Mouse (Mus musculus) frontal cortex, adult 2 months (tissue): ENCODE measurements around the gene Calm4. TPM values are rescaled to one million over a fixed set of nuclear protein-coding genes. Genes with fewer than 3 reads are reported as not detected.
"Not testable (repeated sequence)": the region's sequence is repeated elsewhere in the genome, so short reads cannot be mapped to it uniquely, and the experiment has no call there.

ENCODE experiments used
- DNase-seq, 2 experiments: peaks; one replicate each; pipeline ENCODE4 v3.0.0; 2022; ENCODE audit warnings: low spot score in 1 of 2; ENCODE audit errors: extremely low spot score in 1 of 2
- polyA plus RNA-seq: library from polyadenylated mRNA; depleted of rRNA; stranded (reverse); fragments of >200 nt; gene quantifications from 2 replicates; pipeline ENCODE4 v1.2.3, GENCODE M21; 2012; rRNA removed

Gene Calm4
- not detected in 2 replicates for polyA plus RNA-seq

- DNase-seq, result not testable (repeated sequence)
These were observed at the start of gene Calm4 for GRCm38 (mm10) chr13:3837312-3837807. Calm4 (plus strand) TSS chr13:3837757.

DNA sequence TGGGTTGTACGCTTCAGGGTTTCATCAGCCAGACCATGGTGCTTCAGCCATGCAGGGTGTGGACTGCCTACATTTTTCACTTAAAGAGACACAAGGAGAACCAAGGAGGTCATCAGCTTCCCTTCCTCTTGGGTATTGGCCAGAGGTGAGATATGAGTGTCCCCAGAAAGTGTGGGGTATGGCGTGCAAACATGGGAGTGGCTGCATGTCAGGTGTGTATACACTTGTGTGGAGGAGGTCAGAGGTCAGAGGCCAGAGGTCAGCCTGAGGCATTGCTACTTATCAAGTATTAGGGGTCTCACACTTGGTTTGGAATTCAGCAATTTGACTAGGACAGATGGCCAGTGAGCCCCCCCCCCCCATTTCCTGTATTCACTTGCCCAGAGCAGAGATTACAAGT lies 49.0 kb upstream of the Calm4 start:
- no peak for DNase-seq

DNA sequence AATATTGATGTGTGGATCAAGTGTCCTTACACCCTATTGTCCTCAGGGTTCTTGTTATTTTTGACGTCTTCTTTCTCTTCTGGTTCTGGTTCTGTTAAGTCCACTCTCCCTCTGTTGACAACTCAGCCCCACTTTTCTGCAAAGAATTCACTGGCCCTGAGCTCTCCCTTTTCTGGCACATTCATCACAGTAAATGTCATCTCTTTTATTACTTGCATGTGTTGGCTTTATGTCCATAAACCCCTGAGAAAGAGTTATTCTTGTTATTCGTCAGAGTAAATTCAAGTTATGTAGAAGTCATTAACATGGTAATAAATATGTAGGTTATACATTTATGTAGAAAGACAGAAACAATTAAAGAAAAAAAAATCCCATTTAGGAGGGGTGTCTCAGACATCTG lies 48.0 kb upstream of the Calm4 start:
- DNase-seq, result no peak

GRCm38 (mm10) chr13:3796649-3797048 lies 40.9 kb upstream of the Calm4 start:
- DNase-seq, result no peak

- DNase-seq, result no peak
These were observed 38.8 kb upstream of the Calm4 start for GRCm38 (mm10) chr13:3798751-3799150.

DNA sequence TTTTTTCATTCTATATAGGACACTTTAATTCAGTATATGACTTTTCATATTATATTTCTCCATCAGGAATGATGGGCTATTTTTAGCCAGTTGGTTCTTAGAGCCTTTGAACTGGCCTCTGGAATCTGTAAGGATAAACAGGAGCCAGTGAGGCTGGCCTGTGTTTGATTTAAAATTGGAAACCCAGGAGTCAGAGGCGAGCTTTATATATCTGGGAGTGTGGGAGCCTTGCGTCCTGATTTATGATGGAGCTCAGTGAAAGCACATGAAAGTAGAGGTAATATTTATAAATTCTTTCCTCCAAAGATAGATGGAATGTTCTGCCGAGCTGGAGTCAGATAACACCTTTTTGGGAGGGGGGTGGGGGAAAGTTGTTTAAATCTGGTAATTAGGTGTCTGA lies 38.2 kb upstream of the Calm4 start:
- DNase-seq, result no peak

- DNase-seq, result no peak
These were observed 33.4 kb upstream of the Calm4 start, which contains the start of gene Calml3 for GRCm38 (mm10) chr13:3804186-3804585. Calml3 (minus strand) TSS chr13:3804316.

DNA sequence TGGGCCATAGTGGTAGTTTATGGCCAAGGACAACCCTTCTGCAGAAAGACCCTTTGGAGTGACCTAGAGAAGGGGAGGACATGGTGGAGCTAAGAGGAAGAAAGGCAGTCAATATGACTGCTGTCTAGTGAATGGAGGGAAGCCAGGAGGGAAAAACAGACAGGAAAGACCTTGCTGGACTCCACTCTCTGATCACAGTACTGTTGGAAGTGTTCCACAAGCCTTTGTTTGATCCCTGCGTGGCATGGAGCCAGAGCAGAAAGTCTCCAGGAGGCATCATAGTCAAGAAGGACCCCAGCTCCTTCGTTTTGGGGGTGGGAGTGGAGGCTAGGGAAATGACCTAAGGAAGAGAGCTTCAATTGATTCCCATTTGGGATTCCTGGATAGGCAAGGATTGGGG lies 32.4 kb upstream of the Calm4 start:
- no peak for DNase-seq

DNA sequence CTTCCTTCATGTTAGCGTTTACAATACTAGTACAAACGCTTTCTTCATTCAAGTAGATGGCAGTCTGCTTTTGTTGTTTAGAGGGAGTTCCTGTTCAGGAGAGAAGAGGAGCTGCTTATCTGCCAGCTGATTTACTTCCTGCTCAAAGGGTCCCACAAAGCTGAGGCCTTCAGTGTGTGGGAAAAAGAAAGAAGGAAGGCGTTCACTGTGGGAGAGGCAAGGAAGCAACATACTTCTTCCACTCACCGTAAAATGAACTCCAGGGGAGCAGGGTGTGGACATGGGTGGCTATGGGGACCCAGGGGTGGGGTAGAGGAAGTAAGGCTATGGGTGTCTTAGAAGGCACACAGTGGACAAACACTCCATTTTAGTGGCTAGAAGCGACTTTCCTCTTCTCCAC lies 31.9 kb upstream of the Calm4 start:
- no peak for DNase-seq

DNA sequence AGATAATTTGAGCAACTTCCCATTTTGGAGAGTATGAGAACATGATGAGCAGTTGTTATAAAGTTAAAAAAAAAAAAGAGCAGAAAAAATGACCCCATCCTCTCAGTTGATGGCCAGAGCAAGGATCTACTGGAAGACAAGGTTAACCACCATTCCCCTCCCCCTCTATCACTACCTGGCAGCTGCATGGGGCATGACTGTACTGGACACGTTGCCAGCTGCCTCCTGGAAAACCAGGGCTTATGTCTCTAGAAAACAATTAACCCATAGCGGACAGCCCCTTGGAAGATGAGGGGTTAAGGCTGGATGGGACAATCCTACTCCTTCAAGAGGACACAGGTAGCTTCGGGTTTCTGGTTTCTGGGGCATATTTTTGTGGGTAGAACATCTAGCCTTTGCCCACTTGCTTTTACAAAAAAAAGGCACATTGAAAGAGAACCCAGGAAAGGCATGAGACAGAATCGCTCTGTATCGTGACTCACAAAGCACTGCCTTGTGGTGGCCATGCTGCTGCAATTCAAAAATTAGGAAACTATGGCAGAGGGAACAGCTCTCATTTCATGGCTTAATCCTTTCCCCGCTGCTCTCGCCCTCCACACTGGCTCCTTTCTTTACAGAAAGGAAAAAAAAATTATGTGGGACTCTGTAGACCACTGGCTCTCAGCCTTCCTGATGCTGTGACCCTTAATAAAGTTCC lies 30.3 kb upstream of the Calm4 start:
- DNase-seq, result no peak

DNA sequence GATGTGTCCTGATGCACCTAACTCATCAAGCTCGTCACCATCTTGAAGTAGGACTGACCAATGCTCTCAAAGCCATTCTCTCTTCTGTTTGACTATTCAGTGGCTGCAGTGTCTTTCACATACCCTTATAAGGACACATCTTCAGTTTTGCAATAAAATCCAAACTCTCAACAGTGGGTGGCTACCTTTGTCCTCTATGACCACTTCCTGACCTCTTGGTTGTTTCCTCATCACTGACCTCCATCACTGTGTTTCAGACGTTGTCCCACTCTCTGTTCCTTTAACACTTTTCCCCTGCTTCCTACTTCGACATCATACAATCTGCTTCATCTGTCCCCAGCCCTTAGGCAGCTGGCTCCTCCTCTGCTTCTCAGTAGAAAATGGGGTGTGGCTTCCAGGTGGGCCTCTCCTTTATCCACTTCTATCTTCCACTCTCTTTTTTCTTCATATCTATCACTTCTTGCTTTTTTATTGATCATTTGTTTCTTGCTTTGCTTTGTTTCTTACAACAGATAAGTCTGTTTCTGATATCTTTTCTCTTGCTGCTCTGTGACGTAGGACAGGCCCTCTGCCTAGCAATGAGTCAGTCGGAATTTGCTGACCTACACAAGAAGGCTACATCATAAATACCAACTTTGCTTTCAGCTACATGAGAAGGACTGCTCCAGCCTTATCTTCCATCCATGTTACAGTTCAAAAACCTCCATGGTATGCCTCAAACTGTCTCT lies 19.4 kb upstream of the Calm4 start:
- DNase-seq, result no peak

DNA sequence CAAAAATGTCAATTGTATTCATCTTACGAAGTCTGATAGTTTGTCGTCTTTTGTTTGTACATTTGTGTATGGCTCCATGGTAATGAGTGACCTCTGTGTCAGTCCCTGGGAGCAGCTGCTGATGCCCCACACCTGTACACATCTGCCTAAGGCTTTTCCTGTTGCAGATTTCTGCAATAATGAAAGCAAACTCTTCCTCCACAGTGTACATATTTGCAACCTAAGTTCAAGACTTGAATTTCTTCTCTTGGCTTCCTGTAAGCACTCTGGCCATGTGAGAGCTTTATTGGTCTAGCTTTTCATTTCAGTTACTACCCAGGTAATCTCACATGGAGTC lies 18.8 kb upstream of the Calm4 start:
- DNase-seq, result no peak

DNA sequence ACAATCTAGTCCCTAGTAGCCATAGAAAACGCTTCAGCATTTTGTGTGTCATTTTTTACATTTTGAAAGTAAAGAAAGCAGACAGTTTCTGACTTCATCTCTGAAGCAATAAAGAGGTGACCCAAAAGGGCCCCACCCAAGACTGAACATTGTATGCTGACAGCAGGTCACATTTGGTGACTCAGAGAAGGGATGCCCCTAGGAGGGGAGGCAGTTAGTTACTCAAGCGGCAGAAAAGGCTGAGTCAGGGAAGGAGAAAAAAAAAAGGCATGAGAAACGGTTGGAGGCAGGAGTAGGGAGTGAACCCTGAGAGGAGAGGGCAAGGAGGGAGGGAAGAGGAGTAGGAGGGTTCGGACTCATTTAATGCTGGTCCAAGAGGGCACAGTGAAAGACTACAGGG lies 15.5 kb upstream of the Calm4 start:
- no peak for DNase-seq

DNA sequence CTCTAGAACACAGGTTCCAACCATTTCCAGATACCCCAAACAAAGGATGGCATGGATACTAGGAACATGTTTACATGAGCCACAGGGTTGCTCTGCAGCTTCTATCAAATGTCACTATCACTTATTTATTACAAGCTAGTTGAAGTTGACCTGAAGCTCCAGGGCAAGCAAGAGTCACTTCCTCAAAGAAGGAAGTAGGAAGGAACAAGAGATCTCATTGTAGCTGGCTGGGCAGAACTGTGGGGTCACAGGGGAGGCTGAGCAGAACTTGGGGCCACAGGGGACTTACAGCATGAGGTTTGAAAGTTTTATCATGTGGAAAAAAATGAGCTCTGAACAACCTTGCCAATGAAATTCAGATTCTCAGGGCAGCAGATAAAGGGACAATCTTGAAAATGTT lies 11.8 kb upstream of the Calm4 start:
- no peak for DNase-seq

- no peak for DNase-seq
These were observed 6.0 kb upstream of the Calm4 start for GRCm38 (mm10) chr13:3831546-3831945.

- DNase-seq, result no peak
These were observed 5.6 kb upstream of the Calm4 start for GRCm38 (mm10) chr13:3831994-3832393.

DNA sequence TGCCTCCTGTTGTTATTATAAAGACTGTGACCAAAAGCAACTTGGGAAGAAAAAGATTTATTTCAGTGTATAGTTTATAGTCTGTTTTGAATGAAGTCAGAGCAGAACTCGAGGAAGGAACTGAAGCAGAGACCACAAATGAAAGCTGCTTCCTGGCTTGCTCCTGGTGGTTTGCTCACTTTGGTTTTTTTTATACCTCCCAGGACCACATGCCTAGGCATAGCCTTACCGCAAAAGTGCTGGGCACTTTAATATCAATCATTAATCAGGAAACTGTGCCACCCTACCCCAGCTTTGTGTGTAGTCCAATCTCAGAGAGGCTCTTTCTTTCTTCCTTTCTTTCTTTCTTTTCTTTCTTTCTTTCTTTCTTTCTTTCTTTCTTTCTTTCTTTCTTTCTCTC lies 5.1 kb upstream of the Calm4 start:
- no peak for DNase-seq

DNA sequence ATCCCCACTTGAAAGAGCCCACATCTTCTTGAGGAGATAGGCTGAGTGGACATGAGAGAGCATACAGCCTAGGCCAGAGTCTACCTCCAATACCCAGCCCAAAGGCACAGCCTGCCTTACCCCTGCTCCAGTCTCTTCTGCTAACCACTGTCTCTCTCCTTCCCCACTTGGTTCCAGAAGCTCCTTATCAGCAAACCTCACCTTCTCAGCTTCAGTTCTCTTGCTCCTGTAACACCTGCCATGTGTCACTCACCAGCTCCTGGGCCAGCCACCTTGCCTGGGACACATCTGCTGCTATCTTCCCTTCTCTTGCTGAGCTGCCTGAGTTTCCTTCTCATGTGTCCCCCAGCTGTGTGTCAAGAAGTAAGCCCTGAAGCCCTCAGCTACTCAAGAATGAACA lies 3.9 kb upstream of the Calm4 start:
- not testable (repeated sequence) for DNase-seq

DNA sequence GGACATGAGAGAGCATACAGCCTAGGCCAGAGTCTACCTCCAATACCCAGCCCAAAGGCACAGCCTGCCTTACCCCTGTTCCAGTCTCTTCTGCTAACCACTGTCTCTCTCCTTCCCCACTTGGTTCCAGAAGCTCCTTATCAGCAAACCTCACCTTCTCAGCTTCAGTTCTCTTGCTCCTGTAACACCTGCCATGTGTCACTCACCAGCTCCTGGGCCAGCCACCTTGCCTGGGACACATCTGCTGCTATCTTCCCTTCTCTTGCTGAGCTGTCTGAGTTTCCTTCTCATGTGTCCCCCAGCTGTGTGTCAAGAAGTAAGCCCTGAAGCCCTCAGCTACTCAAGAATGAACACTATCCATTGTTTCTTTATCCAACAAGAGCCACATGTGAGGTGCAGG lies 3.1 kb downstream of the Calm4 start:
- DNase-seq, result not testable (repeated sequence)

GRCm38 (mm10) chr13:3850330-3850729 lies 12.8 kb downstream of the Calm4 start:
- DNase-seq, result no peak

DNA sequence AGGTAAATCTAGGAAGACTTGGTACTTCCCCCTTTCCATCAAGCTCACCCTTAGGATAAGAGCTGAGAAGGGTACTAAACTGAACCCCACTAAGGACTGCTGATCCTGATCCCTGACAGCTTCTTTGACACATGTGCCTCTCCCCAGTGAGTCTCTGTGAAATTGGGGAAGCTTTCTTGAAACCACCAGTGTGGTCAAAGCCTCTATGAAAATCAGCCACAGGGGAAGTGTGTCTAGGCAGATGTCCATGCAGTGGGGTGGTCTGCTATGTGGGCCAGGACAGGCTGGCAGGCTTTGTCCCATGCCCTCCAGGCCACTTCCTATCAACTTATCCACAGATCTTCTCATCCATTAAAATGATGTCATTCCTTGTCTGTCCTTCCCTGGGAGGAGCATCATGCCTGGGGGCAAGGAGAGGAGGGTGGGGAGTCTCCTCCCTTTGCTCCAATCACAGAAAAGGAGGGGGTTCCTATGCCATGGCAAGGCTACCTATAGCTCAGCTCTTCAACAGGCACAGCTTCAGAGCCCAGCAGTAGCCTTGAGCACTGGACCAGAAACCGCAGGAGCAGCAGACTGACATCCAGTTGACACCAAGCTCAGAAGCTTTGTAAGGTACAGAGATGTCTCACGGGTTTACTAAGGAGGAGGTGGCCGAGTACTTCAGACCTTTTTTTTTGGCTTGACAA lies 16.2 kb downstream of the Calm4 start, which contains the start of gene Calm5:
TSS of gene Calm5 (plus strand) at position 526 of the 686 bp plus-strand sequence.
- not testable (repeated sequence) for DNase-seq
